Comparison of ENCODE assay signal across 8 mouse cellular contexts in the genomic region with DNA sequence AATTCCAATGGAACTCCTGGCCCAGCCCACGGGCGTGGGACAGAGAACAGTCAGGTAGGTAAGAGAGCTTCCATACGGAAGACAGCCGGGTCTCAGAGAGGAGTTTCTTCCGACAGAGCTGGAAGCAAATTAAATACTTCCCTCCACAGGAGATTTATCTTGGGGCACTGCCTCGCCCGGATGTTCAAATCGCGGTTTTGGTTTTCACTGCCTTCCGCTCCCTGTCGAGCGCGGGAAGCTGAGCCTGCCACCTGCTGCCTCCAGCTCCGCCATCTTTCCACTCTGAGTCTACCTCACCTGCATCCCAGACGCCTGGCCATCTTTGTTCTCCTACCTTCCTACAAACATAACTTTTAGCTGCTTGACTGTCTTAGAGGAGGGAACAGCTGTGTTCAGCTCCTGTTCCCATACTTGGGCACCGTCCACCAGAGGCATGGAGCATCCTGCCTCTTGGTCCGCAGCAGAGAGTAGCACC. TPM values are rescaled to one million over a fixed set of nuclear protein-coding genes. Genes with fewer than 3 reads are reported as not detected.
DNase-seq lines count a peak whose midpoint lies in the region; ATAC-seq and TF ChIP-seq lines count a peak whose summit lies in the region.

No protein-coding gene starts in this region.

- H3K9ac ChIP-seq in embryonic facial prominence, embryonic 13.5 days: peak overlapping the region; percentile 92

- DNase-seq in adrenal gland, adult 18-20 months (ENCODE audit: low spot score in 2 of 2): peak; percentile 29 to 46
- DNase-seq in adrenal gland, postnatal 4 days (ENCODE audit: low spot score in 2 of 2): no peak
- peak; percentile 37 for DNase-seq in adrenal gland, postnatal 10 days
- DNase-seq in left cerebral cortex, postnatal 4 days: peak; percentile 31

- no peaks in the 10 kb centered on the region for H3K9me3 ChIP-seq in embryonic facial prominence, embryonic 13.5 days

- intact Hi-C loops in left cerebral cortex, postnatal 4 days (cut with DNase I): no loop called here

- H3K4me1 ChIP-seq in embryonic facial prominence, embryonic 13.5 days: peaks cover 19% of the 10 kb centered on the region
- H3K4me1 ChIP-seq in small intestine, adult 2 months (ENCODE audit: control insufficient read depth, insufficient read depth, insufficient read length, low read length): peaks cover 15% of the 10 kb centered on the region; the same call in 1 of the 2 replicates

- H3K27ac ChIP-seq in embryonic facial prominence, embryonic 13.5 days: peak overlapping the region; percentile 74
- peak overlapping the region; percentile 94 for H3K27ac ChIP-seq in small intestine, adult 2 months (ENCODE audit: insufficient read depth, low read depth, low read length)

- H3K36me3 ChIP-seq in embryonic facial prominence, embryonic 13.5 days: peaks cover 8% of the 10 kb centered on the region; the same call in 1 of the 2 replicates
- H3K36me3 ChIP-seq in small intestine, adult 2 months (ENCODE audit: control insufficient read depth, insufficient read depth, low read length): 0 out of 2 replicates have a peak, but pooled peaks cover 2% of the 10 kb centered on the region

- no peak for TF ChIP-seq POLR2A in small intestine, adult 2 months (IDR thresholded peaks at IDR 0.05; ENCODE audit: low read depth, low read length)

- no peak for ATAC-seq in embryonic facial prominence, embryonic 13.5 days (ENCODE audit: insufficient number of reproducible peaks, insufficient read depth, low FRiP score, low TSS enrichment, low read depth)
- ATAC-seq in hematopoietic stem cell, adult 5-6 weeks (replicated peaks in 1 of 2; ENCODE audit: insufficient read depth in 1 of 2, low FRiP score in 2 of 2, low TSS enrichment in 1 of 2, low read depth in 1 of 2, poor library complexity in 2 of 2, severe bottlenecking in 2 of 2): peak; percentile 68 to 79
- ATAC-seq in megakaryocyte-erythroid progenitor cell, adult 5-6 weeks (replicated peaks; ENCODE audit: low FRiP score, low TSS enrichment, poor library complexity, severe bottlenecking): peak; percentile 62

- TF ChIP-seq CTCF in small intestine, adult 2 months (IDR thresholded peaks at IDR 0.05; ENCODE audit: extremely low read depth, insufficient read length, insufficient replicate concordance, low read depth, low read length): no peak

- H3K4me3 ChIP-seq in embryonic facial prominence, embryonic 13.5 days: peak overlapping the region; percentile 94
- H3K4me3 ChIP-seq in small intestine, adult 2 months (ENCODE audit: low read depth, low read length): peak overlapping the region; percentile 88

- H3K4me2 ChIP-seq in embryonic facial prominence, embryonic 13.5 days: peak overlapping the region; percentile 83

- 6% methylated on average over 17 of the region's 17 CpGs for WGBS in embryonic facial prominence, embryonic 13.5 days
- WGBS in small intestine, adult 2 months: 4% methylated on average over 17 of the region's 17 CpGs

- H3K27me3 ChIP-seq in embryonic facial prominence, embryonic 13.5 days: peaks cover 7% of the 10 kb centered on the region; the same call in 1 of the 2 replicates
- no peaks in the 10 kb centered on the region for H3K27me3 ChIP-seq in small intestine, adult 2 months (ENCODE audit: control insufficient read depth, insufficient read depth, low read length)

RNA-seq across cellular contexts. Expression of a gene that starts 16.5 kb away (rescaled TPM):
- 10 to 100 TPM; 91.0 to 99.7 TPM for total RNA-seq in adrenal gland, adult 18-20 months (2021)
- total RNA-seq in adrenal gland, postnatal 4 days (2021): 10 to 100 TPM; 59.8 to 65.4 TPM
- 10 to 100 TPM; 85.2 to 92.0 TPM for total RNA-seq in adrenal gland, postnatal 10 days (2021)
- polyA plus RNA-seq in embryonic facial prominence, embryonic 13.5 days (2015; fragmentation: Nextera tagmentation; extraction: Ambion mirVana): 9.3 and 10.9 TPM in 2 replicates
- 59.2 and 80.3 TPM in 2 replicates for total RNA-seq in hematopoietic stem cell, adult 5-6 weeks (2017)
- total RNA-seq in left cerebral cortex, postnatal 4 days (2021): 10 to 100 TPM; 75.4 to 83.1 TPM
- total RNA-seq in megakaryocyte-erythroid progenitor cell, adult 5-6 weeks (2014; fragmentation: Nextera tagmentation): 161 and 194 TPM in 2 replicates
- 128 and 155 TPM in 2 replicates for total RNA-seq in megakaryocyte-erythroid progenitor cell, adult 5-6 weeks (2017)
- 7.4 and 22.8 TPM in 2 replicates for polyA plus RNA-seq in small intestine, adult 2 months (2012; rRNA removed)

Comparison
In these comparisons a context has a peak if more than half of its experiments do, and no peak if none do; other contexts are left out.
1. DNase-seq: peak in adrenal gland, adult 18-20 months (2 of 2), adrenal gland, postnatal 10 days (single experiment) and left cerebral cortex, postnatal 4 days (single experiment); none in adrenal gland, postnatal 4 days (0 of 2).